Mouse (Mus musculus) intestine, embryonic 15.5 days (tissue): ENCODE data around the gene Slc5a6. TPM values are rescaled to one million over a fixed set of nuclear protein-coding genes. Genes with fewer than 3 reads are reported as not detected.

Experiments
- ATAC-seq: fragments of 200-750 bp; cut with Nextera tagmentation; 2 replicates; pipeline ENCODE4 v1.8.0; 2017; ENCODE audit warnings: moderate TSS enrichment, moderate library complexity
- H3K27ac ChIP-seq: fragments of 300-500 bp; sonication (generic); 2 replicates; pipeline ENCODE4 v1.5.1; 2015; ENCODE audit warnings: mild to moderate bottlenecking, inconsistent platforms
- H3K27me3 ChIP-seq: fragments of 300-500 bp; sonication (generic); replicated peaks from 2 replicates; pipeline ENCODE4 v1.6.1; 2015; ENCODE audit warnings: inconsistent platforms
- H3K36me3 ChIP-seq: fragments of 300-500 bp; sonication (generic); 2 replicates; pipeline ENCODE4 v1.6.1; 2015; ENCODE audit warnings: inconsistent platforms
- H3K4me1 ChIP-seq: fragments of 300-500 bp; sonication (generic); replicated peaks from 2 replicates; pipeline ENCODE4 v1.6.1; 2015; ENCODE audit warnings: inconsistent platforms
- H3K4me2 ChIP-seq: fragments of 300-500 bp; sonication (generic); replicated peaks from 2 replicates; pipeline ENCODE4 v1.6.1; 2015; ENCODE audit warnings: mild to moderate bottlenecking, inconsistent platforms
- H3K4me3 ChIP-seq: fragments of 300-500 bp; sonication (generic); replicated peaks from 2 replicates; pipeline ENCODE4 v1.5.1; 2015; ENCODE audit warnings: inconsistent platforms
- H3K9ac ChIP-seq: fragments of 300-500 bp; sonication (generic); 2 replicates; pipeline ENCODE4 v1.6.1; 2015; ENCODE audit warnings: inconsistent platforms
- H3K9me3 ChIP-seq: fragments of 300-500 bp; sonication (generic); 2 replicates; pipeline ENCODE4 v1.6.1; 2016; ENCODE audit warnings: inconsistent platforms
- WGBS: fragments of 180-500 bp; shearing (Covaris S2); methylation state at CpG from one replicate; pipeline ENCODE4 v1.1.7; 2015; 5-methylcytosine and 5-hydroxymethylcytosine counted together
- polyA plus RNA-seq: library from polyadenylated mRNA; unstranded; fragments of >200 nt; fragmentation: Nextera tagmentation; extraction: Ambion mirVana; gene quantifications from 2 replicates; pipeline ENCODE4 v1.2.1, GENCODE M21; 2015

Gene Slc5a6
- polyA plus RNA-seq, 1 experiment from 2014 or later, result 12.8 TPM

DNA sequence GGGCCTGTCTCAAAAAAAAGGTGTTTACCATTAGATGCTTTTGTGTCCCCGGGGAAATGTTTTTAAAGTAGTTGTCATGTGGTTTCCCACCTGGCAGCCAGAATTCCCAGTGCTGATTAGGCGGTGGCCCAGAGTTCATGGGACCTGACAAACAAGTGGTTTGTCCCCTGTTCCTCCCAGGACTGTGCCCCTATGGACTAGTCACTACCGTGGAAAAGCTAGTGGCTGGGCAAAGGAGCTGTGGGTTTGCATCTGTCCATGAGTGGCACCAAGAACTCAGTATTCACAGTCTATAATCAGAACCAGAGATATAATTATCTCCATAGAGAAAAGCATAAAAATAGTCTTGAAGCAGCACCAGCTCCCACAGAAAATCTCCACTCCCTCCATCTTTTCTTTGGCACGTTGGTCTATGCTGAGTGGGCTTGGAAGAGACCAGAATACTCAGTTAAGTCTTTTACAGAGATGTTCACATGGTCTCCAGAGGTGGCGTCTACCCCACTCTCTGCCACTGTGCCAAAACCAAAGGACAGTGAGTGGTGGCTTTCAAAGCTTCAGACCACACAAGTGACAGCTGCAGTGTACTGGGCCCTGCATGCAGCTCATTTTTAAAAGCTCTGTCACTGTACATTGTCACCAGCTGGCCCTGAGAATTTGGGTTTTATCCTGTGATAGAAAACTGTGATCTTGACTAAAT lies 55.6 kb downstream of the Slc5a6 start:
- no peak for ATAC-seq
- H3K4me1 ChIP-seq, result no peaks in the 10 kb centered on the region
- WGBS, result 74% methylated on average over 5 of the region's 5 CpGs
- no peak overlapping the region for H3K27ac ChIP-seq
- H3K27me3 ChIP-seq, result no peaks in the 10 kb centered on the region
- no peak overlapping the region for H3K4me2 ChIP-seq
- no peaks in the 10 kb centered on the region for H3K36me3 ChIP-seq
- H3K9me3 ChIP-seq, result no peaks in the 10 kb centered on the region
- no peak overlapping the region for H3K4me3 ChIP-seq
- no peak overlapping the region for H3K9ac ChIP-seq

Other genes starting within 250 kb of the Slc5a6 start
- gene Mapre3, start 234.3 kb downstream of the Slc5a6 start, polyA plus RNA-seq, result 17.4 and 17.5 TPM in 2 replicates
- 72.3 and 76.3 TPM in 2 replicates for gene Tmem214, start 180.9 kb downstream of the Slc5a6 start, polyA plus RNA-seq
- 13.9 and 16.4 TPM in 2 replicates for gene Agbl5, start 160.2 kb downstream of the Slc5a6 start, polyA plus RNA-seq
- gene Ost4, start 141.1 kb downstream of the Slc5a6 start, polyA plus RNA-seq, result 449 and 476 TPM in 2 replicates
- 183 and 190 TPM in 2 replicates for gene Emilin1, start 135.5 kb downstream of the Slc5a6 start, polyA plus RNA-seq
- gene Khk, start 127.5 kb downstream of the Slc5a6 start, polyA plus RNA-seq, result 23.3 and 26.9 TPM in 2 replicates
- gene Cgref1, start 103.3 kb downstream of the Slc5a6 start, polyA plus RNA-seq, result 36.1 and 42.8 TPM in 2 replicates
- gene Preb, start 88.6 kb downstream of the Slc5a6 start, polyA plus RNA-seq, result 166 and 192 TPM in 2 replicates
- gene Tcf23, start 80.3 kb downstream of the Slc5a6 start, polyA plus RNA-seq, result 2.2 and 2.3 TPM in 2 replicates
- gene Atraid, start 612 bp downstream of the Slc5a6 start, polyA plus RNA-seq, result 164 and 171 TPM in 2 replicates
- gene Cad, start 5.9 kb upstream of the Slc5a6 start, polyA plus RNA-seq, result 24.2 and 25.2 TPM in 2 replicates
- not detected in 2 replicates for gene Dnajc5g, start 57.4 kb upstream of the Slc5a6 start, polyA plus RNA-seq
- 0.26 and 0.34 TPM in 2 replicates for gene Slc30a3, start 59.3 kb upstream of the Slc5a6 start, polyA plus RNA-seq
- gene Trim54, start 67.8 kb upstream of the Slc5a6 start, polyA plus RNA-seq, result not detected in 2 replicates
- not detected in 2 replicates for gene Ucn, start 89.9 kb upstream of the Slc5a6 start, polyA plus RNA-seq
- gene Mpv17, start 105.3 kb upstream of the Slc5a6 start, polyA plus RNA-seq, result 57.1 and 67.9 TPM in 2 replicates
- 2.1 and 2.4 TPM in 2 replicates for gene Gm29609, start 131.0 kb upstream of the Slc5a6 start, polyA plus RNA-seq
- 56.6 and 63.4 TPM in 2 replicates for gene Gtf3c2, start 131.2 kb upstream of the Slc5a6 start, polyA plus RNA-seq
- 131 and 136 TPM in 2 replicates for gene Snx17, start 144.3 kb upstream of the Slc5a6 start, polyA plus RNA-seq
- 58.0 and 67.3 TPM in 2 replicates for gene Eif2b4, start 144.5 kb upstream of the Slc5a6 start, polyA plus RNA-seq
- 8.1 and 8.8 TPM in 2 replicates for gene Zfp513, start 153.4 kb upstream of the Slc5a6 start, polyA plus RNA-seq
- gene Ppm1g, start 171.8 kb upstream of the Slc5a6 start, polyA plus RNA-seq, result 124 and 132 TPM in 2 replicates
- 133 and 136 TPM in 2 replicates for gene Nrbp1, start 191.9 kb upstream of the Slc5a6 start, polyA plus RNA-seq
- 0.33 TPM in 1 of 2 replicates, not detected in the other for gene Gm9970, start 192.3 kb upstream of the Slc5a6 start, polyA plus RNA-seq
- 66.8 and 70.0 TPM in 2 replicates for gene Krtcap3, start 202.8 kb upstream of the Slc5a6 start, polyA plus RNA-seq
- 20.1 and 21.4 TPM in 2 replicates for gene Ift172, start 242.2 kb upstream of the Slc5a6 start, polyA plus RNA-seq
- 27.9 and 29.6 TPM in 2 replicates for gene Fndc4, start 247.2 kb upstream of the Slc5a6 start, polyA plus RNA-seq
- gene Gckr, start 248.5 kb upstream of the Slc5a6 start, polyA plus RNA-seq, result 0.52 and 0.54 TPM in 2 replicates